Mouse (Mus musculus) testis, postnatal 14 days (tissue): ENCODE measurements at regions not wholly inside any gene's neighbourhood (a gene's known extent, or its start where the extent isn't known, plus 50 kb on each side); places are given as distances from the start of the nearest gene placed in this dataset.

Source experiments
- DNase-seq: peaks from one replicate; pipeline ENCODE4 v3.0.0; 2021; ENCODE audit warnings: low spot score

DNA sequence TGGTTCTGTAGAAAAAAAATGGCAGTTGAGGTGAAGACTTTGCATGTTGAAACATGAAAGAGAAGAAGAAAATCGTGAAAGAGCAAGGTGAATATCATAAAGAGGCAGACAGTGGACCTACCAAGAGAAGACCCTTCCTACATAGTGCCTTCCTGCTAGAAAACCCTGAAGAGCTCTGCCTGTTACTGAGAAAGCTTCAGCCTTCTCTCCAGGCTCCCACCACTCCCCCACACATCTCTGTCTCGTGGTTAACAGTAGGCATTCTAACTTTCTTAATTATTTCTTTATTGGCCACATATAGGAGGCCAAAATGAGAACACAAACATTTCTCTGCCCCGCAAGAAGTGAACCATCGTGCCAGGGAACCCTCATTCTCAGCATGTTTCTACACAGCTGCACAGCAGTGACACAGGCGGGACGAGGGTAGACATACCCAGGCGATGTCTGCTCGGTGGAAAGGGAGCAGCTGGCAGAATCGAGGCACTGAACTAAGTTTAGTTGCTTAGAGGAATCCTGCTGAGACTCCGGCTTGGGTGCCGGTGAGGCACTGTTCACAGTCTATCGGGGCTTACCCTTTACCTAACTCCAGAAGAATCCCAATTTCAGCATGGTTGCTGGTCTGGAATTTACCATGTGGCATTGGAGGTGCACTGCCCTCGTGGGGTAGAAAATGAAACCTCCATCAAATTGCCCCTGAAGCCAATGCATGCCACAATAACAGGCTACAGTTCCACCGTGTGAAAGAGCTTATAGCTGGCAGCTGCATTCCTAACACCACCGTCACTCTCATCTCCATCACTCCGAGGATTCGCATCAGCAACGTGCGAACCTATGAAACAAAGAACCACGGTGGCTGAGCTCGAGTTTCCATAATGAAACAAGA, 260.4 kb upstream of the Tsc22d2 start:
- DNase-seq, result no peak

GRCm38 (mm10) chr3:58159384-58159783, 255.1 kb upstream of the Tsc22d2 start:
- no peak for DNase-seq

DNA sequence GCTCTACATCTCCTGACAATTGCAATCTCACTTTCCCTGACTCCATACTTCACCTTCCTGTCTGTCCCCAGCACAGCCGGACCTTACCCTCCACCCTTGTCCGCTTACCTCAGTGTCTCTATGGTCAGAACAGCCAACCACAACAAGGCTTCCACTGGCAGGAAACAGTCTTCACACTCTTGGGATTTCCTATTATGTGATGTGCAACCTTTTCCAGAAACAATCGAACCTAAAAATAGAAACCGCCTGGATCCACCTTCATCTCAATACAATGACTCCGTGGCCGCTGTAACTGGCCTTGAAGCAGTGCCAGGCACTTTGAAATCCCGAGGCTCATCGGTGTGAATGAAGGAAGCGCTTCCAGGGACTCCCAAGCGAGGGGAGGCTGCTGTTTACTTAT, 252.3 kb upstream of the Tsc22d2 start:
- no peak for DNase-seq

DNA sequence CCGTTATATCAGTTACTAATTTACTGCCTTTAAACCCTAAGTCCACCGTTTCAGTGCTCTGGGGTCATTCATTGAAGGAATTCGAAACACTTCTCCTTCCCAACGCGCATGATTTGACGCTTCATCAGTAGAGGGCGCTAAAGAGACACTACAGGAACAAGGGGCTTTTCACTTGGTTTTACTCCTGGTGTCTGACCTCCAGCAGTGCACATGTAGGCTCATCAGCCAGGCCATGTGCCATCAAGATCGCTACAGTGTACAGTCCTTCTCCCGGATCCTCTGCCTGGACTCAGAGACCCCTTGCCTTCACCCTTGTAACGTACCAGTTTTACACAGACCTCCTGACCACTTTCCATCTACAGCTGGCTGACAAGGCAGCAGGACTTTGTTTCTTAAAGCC, 250.7 kb upstream of the Tsc22d2 start:
- peak; percentile 55 for DNase-seq

DNA sequence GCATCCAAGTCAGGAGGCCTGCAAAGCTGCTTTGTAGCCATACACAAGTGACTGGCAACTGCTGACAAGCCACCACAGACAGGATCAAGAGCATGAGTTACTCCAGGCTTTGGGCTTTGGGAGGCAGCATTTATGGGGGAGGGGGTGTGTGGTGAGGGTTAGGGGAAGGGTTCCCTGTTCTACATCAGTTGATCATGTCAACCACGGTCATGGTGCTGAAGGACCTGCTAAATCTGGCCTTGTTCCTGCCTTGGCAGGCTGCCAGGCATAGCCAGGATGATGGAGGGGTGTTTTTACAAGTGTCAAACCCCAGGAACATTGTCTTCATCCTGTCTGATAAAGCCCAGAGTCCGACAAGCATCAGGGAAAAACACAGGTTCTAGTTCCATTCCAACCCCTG, 247.9 kb upstream of the Tsc22d2 start:
- no peak for DNase-seq

DNA sequence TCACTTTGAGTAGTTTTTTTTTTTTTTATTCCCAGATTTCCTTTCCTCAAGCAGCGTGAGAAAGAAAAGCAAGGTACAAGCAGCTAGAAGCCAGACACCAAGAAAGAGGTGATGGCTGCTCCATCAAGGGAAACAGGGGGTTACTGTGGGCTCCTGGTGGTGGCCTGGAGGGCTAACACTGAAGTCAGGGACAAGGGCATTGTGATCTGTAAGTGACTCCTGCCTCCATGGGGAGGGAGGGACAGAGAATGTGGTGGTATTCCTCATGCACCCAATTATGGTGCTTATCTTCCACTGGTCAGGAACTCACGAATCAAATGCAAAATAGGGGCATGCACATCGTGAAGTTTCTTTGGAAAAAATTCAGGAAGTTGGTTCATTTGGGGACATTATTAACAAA, 247.4 kb upstream of the Tsc22d2 start:
- no peak for DNase-seq

DNA sequence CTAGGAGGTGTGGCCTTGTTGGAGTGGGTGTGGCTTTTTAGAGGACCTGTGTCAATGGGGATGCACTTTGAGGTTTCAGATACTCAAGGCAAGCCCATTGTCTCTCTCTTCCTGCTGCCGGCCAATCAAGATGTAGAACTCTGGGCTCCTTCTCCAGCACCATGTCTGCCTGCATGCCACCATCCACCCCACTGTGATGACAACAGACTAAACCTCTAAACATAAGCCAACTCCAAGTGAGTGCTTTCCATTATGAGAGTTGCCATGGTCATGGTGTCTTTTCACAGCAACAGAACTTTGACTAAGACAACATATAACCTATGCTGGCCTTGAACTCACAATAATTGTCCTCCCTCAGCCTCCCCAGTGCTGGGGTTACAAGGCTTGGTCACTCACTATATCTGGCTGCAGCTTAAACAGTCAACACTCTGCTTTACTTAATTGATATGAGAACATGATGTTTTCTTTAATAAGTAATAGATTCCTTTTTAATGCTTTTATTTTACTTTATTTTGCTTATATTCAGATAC, 246.7 kb upstream of the Tsc22d2 start:
- no peak for DNase-seq

DNA sequence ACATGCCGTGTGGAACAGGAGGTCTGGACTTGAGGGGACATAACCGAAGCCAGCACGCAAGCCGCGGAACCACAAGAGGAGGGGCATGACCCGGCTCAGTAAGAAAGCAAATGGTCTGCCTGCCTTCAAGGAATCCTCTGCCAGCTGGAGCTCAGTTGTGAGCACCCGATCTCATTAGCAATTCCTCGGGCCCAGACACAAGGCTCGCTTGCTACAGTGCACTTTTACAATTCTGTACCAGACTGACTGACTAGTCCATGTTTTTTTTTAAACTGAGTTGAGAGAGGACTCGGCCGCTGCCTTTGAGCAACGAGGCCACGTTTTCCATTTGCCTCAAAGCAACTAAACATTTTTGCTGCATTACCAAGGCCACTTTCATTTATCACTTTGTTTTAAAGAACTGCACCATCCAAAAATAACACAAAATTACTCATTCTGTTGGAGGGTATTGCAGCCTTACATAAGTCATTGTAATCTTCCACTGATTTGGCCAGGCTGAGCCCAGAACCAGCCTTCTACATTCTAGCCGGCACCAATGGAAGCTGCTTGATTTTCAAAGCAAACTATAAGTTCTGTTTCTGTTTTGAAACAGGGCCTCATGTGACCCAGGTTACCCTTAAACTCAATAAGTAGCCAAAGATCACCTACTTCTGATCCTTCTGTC, 245.9 kb upstream of the Tsc22d2 start:
- DNase-seq, result no peak

DNA sequence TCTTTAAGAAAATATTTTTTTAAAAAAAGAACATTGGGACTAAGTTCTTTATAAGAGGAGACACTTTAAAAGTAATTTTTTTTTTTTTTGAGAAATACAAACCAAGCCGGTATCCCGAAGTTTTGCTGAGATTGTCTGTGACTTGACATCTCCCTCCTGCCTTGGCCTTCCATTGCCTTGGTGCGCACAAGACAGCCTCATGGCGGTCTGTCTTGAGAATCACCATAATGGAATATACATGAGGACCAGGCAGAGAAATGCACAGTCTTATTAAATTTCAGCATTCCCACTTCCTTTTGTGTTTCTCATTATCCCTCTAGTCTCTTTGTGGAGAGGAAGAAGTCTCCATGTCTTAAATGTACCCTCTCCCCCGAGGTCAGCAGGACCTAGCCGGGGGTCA, 244.7 kb upstream of the Tsc22d2 start:
- no peak for DNase-seq

- no peak for DNase-seq
Observed at GRCm38 (mm10) chr3:58172096-58172495, 242.4 kb upstream of the Tsc22d2 start.

- no peak for DNase-seq
Observed at GRCm38 (mm10) chr3:58173821-58174220, 240.7 kb upstream of the Tsc22d2 start.

GRCm38 (mm10) chr3:58181715-58182114, 232.8 kb upstream of the Tsc22d2 start:
- DNase-seq, result no peak

DNA sequence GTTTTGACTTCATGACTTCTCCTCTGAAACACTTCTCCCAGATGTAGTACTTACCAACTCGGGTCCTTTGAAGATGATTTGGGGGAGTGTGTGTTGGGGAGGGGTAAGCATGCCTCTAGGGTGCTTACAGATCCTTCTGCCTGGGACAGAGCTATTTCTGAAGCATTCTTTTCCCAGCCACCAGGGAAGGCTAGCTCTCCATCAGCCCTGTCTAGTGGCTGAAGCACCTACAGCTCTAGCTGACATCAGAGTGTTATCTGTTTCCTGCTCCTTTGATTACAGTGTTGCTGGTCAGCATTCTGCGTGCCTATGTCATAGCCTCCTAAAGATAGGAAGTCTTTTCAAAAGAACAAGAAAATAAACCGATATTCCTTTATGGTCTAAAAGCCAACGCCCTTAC, 232.2 kb upstream of the Tsc22d2 start:
- DNase-seq, result no peak

GRCm38 (mm10) chr3:58183279-58183678, 231.2 kb upstream of the Tsc22d2 start:
- no peak for DNase-seq

DNA sequence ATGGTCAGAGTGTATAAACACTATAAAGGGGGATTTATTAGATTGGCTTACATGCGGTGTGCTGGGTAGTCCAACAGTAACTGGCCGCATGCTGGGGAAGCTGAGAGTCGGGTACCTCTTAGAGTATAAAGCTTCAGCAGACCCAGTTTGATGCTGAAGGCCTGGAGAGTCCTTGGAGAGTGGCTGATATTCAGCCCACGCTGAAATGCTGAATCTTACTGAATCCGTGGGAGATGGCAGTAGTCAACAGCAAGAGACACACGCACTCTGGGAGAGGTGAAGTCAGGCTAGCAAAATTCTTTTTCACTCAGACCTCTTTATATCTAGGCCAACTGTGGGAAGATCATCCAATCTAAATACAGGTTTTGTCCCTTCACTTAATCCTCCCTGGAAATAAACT, 214.1 kb upstream of the Tsc22d2 start:
- no peak for DNase-seq

GRCm38 (mm10) chr3:58202816-58203215, 211.7 kb upstream of the Tsc22d2 start:
- DNase-seq, result no peak

DNA sequence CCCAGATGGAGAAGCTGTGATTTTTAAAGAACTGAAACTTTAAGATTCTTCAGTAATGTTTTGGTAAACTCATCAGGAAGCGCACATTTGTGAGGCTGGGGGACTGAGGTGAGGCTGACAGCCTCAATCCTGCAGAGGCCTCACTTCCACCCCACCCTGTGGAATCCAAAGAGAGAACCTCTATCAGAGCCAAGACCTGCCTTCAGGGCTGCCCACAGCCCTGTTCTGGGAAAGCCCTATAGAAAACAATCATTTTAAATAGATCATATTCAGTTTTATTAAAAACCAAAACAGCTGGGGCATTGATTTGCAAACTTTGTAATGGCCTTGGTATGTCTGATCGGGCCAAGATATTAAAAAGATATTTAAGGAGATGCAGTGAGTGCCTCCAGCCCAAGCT, 210.7 kb upstream of the Tsc22d2 start:
- DNase-seq, result no peak

- DNase-seq, result no peak
Observed at GRCm38 (mm10) chr3:58205526-58205925, 209.0 kb upstream of the Tsc22d2 start.

DNA sequence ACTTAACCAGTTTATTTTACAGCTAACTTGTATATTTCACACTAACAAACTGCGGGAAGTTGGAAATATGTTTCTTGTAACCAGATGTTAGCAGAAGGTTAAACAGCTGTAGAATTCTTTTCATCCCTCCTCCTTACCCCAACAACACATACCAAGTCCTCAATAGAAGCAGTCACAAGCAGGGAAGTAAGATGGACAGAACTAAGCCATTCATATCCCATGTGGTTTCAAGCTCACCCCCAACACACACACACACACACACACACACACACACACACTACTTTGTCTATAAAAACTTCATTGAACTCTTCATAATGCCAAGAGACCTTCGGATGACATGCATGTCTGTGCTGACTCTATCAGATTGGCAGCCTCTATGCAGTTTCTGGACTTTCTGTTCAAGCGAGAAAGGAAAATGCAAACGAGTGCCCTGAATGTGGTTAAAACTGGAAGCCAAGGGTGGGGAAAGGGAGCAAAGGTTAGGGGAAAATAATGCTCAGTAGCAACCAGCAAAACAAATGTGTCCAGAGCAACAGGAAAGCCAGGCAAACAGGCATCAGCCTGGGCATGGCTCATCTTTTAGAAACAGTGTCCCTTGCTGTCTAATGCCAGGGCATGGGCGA, 207.6 kb upstream of the Tsc22d2 start:
- no peak for DNase-seq

DNA sequence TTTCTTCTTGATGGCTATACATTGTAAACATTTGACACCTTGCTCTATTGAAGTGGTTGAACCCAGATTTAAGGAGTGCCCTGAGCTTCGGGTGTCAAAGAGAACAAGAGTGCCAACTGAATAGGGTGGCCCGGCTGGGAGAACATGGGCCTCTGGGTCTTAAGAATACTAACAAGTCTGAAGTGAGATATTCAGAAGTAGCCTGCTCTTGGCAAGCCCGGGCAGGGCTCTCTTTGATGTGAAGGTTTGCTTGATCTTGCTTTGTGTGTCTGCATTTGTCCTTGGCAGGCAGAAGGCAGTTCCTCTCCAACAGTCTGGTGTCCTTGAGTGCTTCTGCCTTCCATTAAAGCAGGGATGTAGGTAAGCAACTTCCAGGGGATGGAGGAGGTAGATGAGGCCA, 203.5 kb upstream of the Tsc22d2 start:
- no peak for DNase-seq

- DNase-seq, result no peak
Observed at GRCm38 (mm10) chr3:58224696-58225095, 189.8 kb upstream of the Tsc22d2 start.

- no peak for DNase-seq
Observed at GRCm38 (mm10) chr3:58226447-58227321, 187.8 kb upstream of the Tsc22d2 start.
